In the genomic region with DNA sequence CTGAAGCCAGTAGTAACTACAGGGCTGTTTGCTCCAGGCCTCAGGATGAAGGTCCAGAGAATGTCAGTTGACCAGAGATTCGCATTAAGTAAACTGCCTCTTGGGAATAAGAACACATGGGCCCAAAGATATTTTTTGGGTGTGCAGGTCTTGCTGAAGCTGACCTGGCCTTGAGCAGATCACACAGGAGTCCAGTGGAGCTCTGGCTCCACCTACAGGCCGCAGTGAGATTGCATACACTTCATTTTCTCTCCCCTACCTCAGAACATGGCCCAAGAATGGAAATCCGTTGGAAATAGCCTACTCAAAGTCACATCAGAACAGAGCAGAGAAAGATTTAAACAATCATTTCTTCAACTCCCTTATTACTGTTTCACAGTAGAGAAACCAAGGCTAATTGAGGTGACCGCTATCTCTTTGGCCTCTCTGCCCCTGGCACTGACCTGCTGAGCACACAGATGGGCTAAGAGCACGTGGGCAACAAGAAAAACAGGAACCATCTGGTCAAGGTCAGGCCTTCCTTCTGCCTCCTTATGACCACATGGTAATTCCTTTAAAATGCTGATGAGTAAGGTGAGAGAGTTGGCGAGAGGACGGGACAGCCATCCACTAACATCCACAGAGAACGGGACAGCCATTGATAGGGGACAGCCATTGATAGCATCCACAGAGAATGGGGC, we compare ENCODE assay signal across 8 mouse cellular contexts. TPM values are rescaled to one million over a fixed set of nuclear protein-coding genes. Genes with fewer than 3 reads are reported as not detected.
DNase-seq lines count a peak whose midpoint lies in the region; ATAC-seq and TF ChIP-seq lines count a peak whose summit lies in the region.

No protein-coding gene starts in this region.

- H3K27ac ChIP-seq in liver, embryonic 14.5 days, result no peak overlapping the region
- no peak overlapping the region for H3K27ac ChIP-seq in neural tube, embryonic 15.5 days (replicated peaks)
- no peak overlapping the region for H3K27ac ChIP-seq in testis, adult 2 months (ENCODE audit: control insufficient read depth, insufficient read depth, low read depth, low read length)

- TF ChIP-seq EP300 in liver, embryonic 14.5 days (IDR thresholded peaks at IDR 0.05; ENCODE audit: low read depth), result no peak

- TF ChIP-seq CTCF in liver, embryonic 14.5 days (IDR thresholded peaks at IDR 0.05; ENCODE audit: low read depth), result peak; percentile 97
- TF ChIP-seq CTCF in testis, adult 2 months (IDR thresholded peaks at IDR 0.05; ENCODE audit: control insufficient read depth, insufficient read depth, insufficient replicate concordance, low read depth, low read length), result peak; percentile 92; the same call in 1 of the 2 replicates

- TF ChIP-seq POLR2A in testis, adult 2 months (IDR thresholded peaks at IDR 0.05; ENCODE audit: control insufficient read depth, low read depth, low read length), result no peak

- peaks cover 5% of the 10 kb centered on the region for H3K36me3 ChIP-seq in liver, embryonic 14.5 days (replicated peaks; ENCODE audit: control insufficient read depth, insufficient read depth, low read depth)
- H3K36me3 ChIP-seq in neural tube, embryonic 15.5 days, result peaks cover 13% of the 10 kb centered on the region
- peaks cover under 1% of the 10 kb centered on the region; the same call in 1 of the 2 replicates for H3K36me3 ChIP-seq in testis, adult 2 months (ENCODE audit: control insufficient read depth, insufficient read depth, low read length)

- no peaks in the 10 kb centered on the region for H3K27me3 ChIP-seq in liver, embryonic 14.5 days (ENCODE audit: control insufficient read depth, insufficient read depth, low read length)
- H3K27me3 ChIP-seq in neural tube, embryonic 15.5 days (replicated peaks), result no peaks in the 10 kb centered on the region
- no peaks in the 10 kb centered on the region for H3K27me3 ChIP-seq in testis, adult 2 months (ENCODE audit: control insufficient read depth, insufficient read depth, low read length)

- 40% methylated on average over 8 of the region's 8 CpGs for WGBS in liver, embryonic 14.5 days (ENCODE audit: insufficient replicate concordance)
- 49% methylated on average over 8 of the region's 8 CpGs for WGBS in neural tube, embryonic 15.5 days

- no peak overlapping the region for H3K4me3 ChIP-seq in liver, embryonic 14.5 days (ENCODE audit: insufficient read depth in 1 of 2, low read depth in 2 of 2, low read length in 2 of 2)
- no peak overlapping the region for H3K4me3 ChIP-seq in neural tube, embryonic 15.5 days (replicated peaks)
- no peak overlapping the region for H3K4me3 ChIP-seq in testis, adult 2 months (ENCODE audit: control insufficient read depth, low read depth, low read length)

- H3K4me2 ChIP-seq in liver, embryonic 14.5 days (ENCODE audit: low read depth), result no peak overlapping the region
- no peak overlapping the region for H3K4me2 ChIP-seq in neural tube, embryonic 15.5 days

- DNase-seq in CD4-positive helper T cell, adult 2 months (ENCODE audit: low read depth, low spot score), result peak; percentile 63
- peak; percentile 84 for DNase-seq in adipocyte (ENCODE audit: low spot score)
- DNase-seq in cerebellum, postnatal 4 days (ENCODE audit: low spot score in 2 of 2), result peak; percentile 65 to 73
- peak; percentile 78 for DNase-seq in gastrocnemius, postnatal 10 days
- DNase-seq in kidney, adult 9 months, result peak; percentile 70
- peak in 2 of 3 experiments; percentile 35 to 48 for DNase-seq in liver, embryonic 14.5 days (ENCODE audit: low read depth in 3 of 3, low spot score in 3 of 3)

- H3K9me3 ChIP-seq in liver, embryonic 14.5 days (ENCODE audit: control insufficient read depth, low read length), result no peaks in the 10 kb centered on the region
- H3K9me3 ChIP-seq in neural tube, embryonic 15.5 days (replicated peaks), result no peaks in the 10 kb centered on the region

- no peaks in the 10 kb centered on the region; a peak in 1 of 4 replicates for H3K4me1 ChIP-seq in liver, embryonic 14.5 days (replicated peaks; ENCODE audit: control insufficient read depth in 2 of 2, insufficient read depth in 2 of 2, low read length in 1 of 2)
- no peaks in the 10 kb centered on the region for H3K4me1 ChIP-seq in neural tube, embryonic 15.5 days
- H3K4me1 ChIP-seq in testis, adult 2 months (ENCODE audit: control insufficient read depth, insufficient read depth, low read length), result peaks cover 6% of the 10 kb centered on the region

- H3K9ac ChIP-seq in liver, embryonic 14.5 days (replicated peaks), result no peak overlapping the region
- H3K9ac ChIP-seq in neural tube, embryonic 15.5 days (replicated peaks), result no peak overlapping the region

- peak; percentile 63; the same call in 1 of the 2 replicates for ATAC-seq in liver, embryonic 14.5 days (ENCODE audit: insufficient read depth)
- ATAC-seq in neural tube, embryonic 15.5 days (ENCODE audit: low FRiP score), result peak; percentile 59; the same call in 1 of the 2 replicates

RNA-seq across cellular contexts. Expression of gene Oxnad1, which starts 8.1 kb away (rescaled TPM):
- total RNA-seq in gastrocnemius, postnatal 10 days (2021), result 10 to 100 TPM; 18.7 to 19.9 TPM
- polyA plus RNA-seq in liver, embryonic 14.5 days (2012; rRNA removed), result 13.2 and 14.2 TPM in 2 replicates
- 11.2 and 12.9 TPM in 2 replicates for polyA plus RNA-seq in liver, embryonic 14.5 days (2014; fragmentation: Nextera tagmentation; extraction: Ambion mirVana)
- polyA plus RNA-seq in neural tube, embryonic 15.5 days (2015; fragmentation: Nextera tagmentation; extraction: Ambion mirVana), result 21.6 and 22.0 TPM in 2 replicates
- 23.9 and 24.0 TPM in 2 replicates for polyA plus RNA-seq in testis, adult 2 months (2012; rRNA removed)

RNA-seq across cellular contexts. Expression of gene Dph3, which starts 8.5 kb away (rescaled TPM):
- 10 to 100 TPM; 68.3 to 74.9 TPM for total RNA-seq in gastrocnemius, postnatal 10 days (2021)
- polyA plus RNA-seq in liver, embryonic 14.5 days (2012; rRNA removed), result 10.8 and 29.5 TPM in 2 replicates
- polyA plus RNA-seq in liver, embryonic 14.5 days (2014; fragmentation: Nextera tagmentation; extraction: Ambion mirVana), result 87.1 and 87.7 TPM in 2 replicates
- polyA plus RNA-seq in neural tube, embryonic 15.5 days (2015; fragmentation: Nextera tagmentation; extraction: Ambion mirVana), result 66.4 and 72.8 TPM in 2 replicates
- polyA plus RNA-seq in testis, adult 2 months (2012; rRNA removed), result 149 and 193 TPM in 2 replicates

RNA-seq across cellular contexts. Expression of gene Galnt15, which starts 48.2 kb away (rescaled TPM):
- 10 to 100 TPM; 22.2 to 23.2 TPM for total RNA-seq in gastrocnemius, postnatal 10 days (2021)
- not detected in 2 replicates for polyA plus RNA-seq in liver, embryonic 14.5 days (2012; rRNA removed)
- polyA plus RNA-seq in liver, embryonic 14.5 days (2014; fragmentation: Nextera tagmentation; extraction: Ambion mirVana), result not detected in 2 replicates
- 0.38 and 0.52 TPM in 2 replicates for polyA plus RNA-seq in neural tube, embryonic 15.5 days (2015; fragmentation: Nextera tagmentation; extraction: Ambion mirVana)
- 0.26 and 0.65 TPM in 2 replicates for polyA plus RNA-seq in testis, adult 2 months (2012; rRNA removed)
